Mouse (Mus musculus) bone marrow, adult 2 months (tissue): ENCODE data around the gene Alpl.

Experiments used
- CTCF ChIP-seq: fragments of 200-500 bp; IDR thresholded peaks from 2 replicates; pipeline ENCODE4 v1.5.1; 2011; ENCODE audit warnings: low read length, control low read depth; ENCODE audit not compliant: control insufficient read depth, insufficient read depth
- POLR2A ChIP-seq: fragments of 200-500 bp; IDR thresholded peaks from 2 replicates; pipeline ENCODE4 v1.6.1; 2011; ENCODE audit warnings: low read depth, mild to moderate bottlenecking, control low read depth, low read length, borderline replicate concordance; ENCODE audit not compliant: control insufficient read depth

DNA sequence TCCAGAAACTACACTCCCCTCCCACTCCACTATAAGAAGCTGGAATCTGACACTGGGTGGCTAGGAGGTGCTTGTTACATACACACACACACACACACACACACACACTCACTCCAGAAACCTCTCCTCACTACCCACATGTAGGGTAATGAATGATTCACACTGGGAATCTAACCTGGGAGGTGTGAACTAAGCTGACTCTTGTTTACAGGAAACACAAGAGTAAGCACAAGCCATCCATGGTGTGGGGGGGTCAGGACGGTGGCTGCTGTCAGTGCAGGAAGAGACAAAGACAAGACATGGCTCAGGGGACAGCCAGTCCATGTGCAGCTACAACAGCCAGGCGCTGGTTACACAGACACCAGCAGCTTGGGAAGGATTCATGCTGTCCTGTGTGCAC lies 41.7 kb downstream of the Alpl start:
- TF ChIP-seq CTCF (no peak), POLR2A (no peak)
